Mouse (Mus musculus): ENCODE results near the gene Pmvk.

Gene Pmvk

DNA sequence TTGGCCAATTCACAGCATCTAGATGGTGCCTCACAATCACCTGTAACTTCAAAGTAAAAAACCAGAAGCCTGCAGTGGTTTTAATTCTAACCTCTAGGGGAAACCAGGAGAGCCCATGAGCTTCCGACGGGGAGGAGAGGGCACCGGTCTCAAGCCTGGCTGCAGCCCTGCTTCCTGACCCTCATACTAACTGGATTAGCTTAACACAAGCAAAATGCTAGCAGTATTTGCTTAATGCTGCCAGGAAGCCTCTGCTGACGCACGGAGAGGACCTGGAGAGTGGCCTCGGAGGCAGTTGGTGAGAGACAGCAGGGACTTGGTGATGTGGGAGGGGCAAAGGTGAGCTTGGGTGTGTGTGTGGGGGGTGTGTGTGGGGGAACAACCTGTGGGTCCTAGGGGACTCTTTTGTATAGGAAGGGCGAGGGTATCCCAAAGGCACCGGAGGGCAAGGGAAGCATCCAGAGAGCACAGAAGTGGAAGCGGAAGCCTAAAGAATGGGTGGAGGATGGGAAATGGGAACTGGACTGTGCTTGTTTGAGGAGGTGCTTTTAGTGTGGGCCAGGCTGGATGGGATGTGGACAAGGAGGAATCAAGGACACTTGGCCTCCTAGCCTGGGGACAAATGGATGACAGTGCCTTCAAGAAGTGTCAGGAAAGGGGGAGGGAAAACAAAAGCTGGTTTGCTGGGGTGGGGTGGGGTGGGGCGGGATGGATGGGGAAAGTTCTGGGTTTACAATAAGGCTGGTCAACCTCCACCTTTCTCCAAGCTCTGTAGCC is at the start of gene Pmvk:
Pmvk (plus strand) TSS at position 141 of the 777 bp plus-strand sequence.
- DNase-seq (ENCODE audit: low spot score) = no peak

DNA sequence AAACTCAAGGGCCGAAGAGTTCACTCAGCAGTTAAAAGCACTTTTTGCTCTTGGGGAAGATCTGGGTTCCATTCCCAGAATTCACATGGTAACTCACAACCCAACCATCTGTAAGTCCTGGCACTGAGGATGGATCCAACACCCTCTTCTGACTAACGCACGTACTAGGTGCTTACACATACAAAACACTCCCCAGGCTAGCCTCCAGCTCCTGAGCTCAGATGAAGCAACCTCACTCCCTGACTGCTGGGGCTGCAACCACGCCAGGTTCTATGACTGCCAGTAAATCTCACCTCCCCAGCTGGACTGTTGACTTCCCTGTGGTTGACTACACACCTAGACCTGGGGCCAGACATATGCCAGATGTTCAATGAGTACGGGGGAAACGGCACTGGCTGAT is 47.5 kb upstream of the Pmvk start:
- no peak for DNase-seq (ENCODE audit: low spot score)

DNA sequence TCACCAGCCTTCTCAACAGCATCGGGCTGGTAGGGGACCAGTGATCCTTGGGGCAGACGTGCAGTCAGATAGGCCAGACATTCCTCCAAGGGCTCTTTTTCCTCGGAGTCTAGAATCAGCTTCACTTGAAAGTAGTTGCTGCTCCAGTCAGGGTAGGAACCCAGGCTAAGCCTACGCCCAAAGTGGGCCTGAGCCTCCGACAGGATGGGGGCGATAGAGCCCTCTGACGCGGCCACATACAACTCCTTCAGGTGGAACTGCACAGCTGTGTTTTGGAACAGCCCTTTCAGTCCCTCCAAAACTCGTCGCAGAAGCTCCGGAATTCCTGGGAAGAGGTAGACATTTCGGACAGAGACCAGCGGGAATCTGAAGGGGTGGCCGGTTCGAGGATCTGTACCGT is 45.9 kb upstream of the Pmvk start:
- no peak for DNase-seq (ENCODE audit: low spot score)

DNA sequence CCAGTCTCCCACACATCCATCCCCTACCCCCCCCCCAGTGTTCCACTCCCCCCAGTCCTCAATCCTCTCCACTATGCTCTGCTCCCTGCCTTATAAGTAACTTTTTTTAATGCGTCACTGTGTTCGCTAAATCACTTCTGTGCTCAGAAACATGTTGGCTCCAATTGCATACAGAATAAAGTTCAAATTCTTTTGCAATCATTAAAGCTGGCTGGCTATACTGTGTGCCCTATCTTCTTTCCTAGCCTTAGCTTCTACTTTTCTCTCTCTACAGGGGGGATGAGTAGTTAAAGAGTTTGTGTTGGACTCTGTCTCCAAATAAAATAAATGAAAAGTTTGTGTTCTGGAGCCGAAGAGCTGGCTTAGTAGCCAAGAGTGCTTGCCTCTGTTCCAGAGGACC is 44.6 kb upstream of the Pmvk start:
- no peak for DNase-seq (ENCODE audit: low spot score)

DNA sequence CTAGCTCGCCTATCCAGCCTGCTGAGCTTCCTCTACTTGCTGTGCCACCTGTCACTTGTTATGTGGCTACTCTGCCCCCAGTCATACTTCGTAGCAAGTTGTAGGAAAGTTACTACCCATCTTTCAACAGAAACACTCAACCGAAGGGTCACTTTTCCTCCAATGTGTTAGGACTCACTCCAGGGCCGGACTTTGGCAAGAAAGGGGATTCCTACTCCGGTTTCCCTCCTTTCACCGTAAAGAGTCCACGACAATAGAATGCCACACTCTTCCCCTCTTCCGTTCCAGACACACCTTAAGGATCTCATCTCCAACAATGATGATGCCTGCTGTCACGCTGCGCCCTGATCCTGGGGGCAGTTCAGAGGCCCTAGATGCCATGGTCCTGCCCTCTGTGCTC is 43.5 kb upstream of the Pmvk start:
- no peak for DNase-seq (ENCODE audit: low spot score)

DNA sequence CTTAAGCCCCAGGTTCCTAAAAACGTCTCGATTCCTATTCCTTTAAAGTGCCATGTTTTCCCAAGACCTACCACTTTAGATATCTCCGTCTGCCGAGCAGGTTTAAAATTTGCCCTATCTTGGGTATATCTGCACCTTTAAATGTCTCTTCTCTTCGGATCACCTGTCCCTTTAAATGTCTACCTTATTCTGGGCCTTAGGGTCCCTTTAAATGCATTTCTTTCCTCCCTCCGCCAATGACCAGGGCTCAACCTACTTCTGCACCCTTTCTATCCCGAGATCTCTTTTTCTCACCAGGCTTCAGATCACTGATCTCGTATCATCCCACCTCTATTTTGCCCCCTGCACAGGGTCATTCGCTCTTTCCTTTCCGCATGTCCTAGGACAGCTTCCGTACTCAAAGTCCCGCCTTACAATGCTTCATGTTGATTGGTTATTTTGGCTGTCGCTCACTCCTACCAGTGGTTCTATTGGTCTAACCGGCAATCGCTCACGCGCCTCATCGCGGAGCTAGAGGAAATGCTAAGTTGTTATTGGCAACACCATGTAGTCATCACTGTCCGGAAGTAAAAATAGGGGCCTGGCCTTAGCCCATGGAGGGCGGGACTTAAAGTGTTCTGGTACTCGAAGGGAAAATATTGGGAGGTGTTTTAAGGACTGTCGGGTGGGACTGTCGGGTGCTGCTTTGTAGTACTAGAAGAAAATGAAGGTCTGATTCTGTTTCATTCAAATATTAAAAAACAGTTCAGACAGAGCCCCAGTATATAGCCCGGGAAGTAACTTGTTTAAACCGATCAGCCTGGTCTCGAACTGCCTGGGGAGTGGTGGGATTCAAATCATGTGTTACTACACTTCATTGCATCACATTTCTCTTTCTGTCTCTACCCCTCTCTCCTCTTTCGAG is 42.6 kb upstream of the Pmvk start, which contains the start of gene Flad1:
Flad1 (minus strand) TSS at position 381 of the 904 bp plus-strand sequence.
- peak; percentile 100 for DNase-seq (ENCODE audit: low spot score)

DNA sequence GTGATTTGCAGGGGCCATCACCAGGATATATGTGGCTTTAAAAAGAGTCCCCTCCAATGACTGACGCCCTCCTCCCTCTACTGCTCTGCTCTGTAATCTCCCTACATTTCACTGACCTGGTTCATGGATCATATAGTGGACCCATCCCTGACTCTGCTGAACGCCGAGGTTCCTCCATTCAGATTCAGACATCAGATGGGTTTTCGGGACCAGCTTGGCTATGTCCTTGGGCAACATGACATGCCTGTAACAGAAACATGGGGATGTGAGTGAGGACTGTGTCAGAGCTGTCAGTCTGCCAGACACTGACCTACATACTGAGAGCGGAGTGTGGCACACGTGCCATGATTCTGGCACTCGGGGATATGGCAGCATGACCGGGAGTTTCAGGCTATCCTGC is 38.2 kb upstream of the Pmvk start:
- no peak for DNase-seq (ENCODE audit: low spot score)

DNA sequence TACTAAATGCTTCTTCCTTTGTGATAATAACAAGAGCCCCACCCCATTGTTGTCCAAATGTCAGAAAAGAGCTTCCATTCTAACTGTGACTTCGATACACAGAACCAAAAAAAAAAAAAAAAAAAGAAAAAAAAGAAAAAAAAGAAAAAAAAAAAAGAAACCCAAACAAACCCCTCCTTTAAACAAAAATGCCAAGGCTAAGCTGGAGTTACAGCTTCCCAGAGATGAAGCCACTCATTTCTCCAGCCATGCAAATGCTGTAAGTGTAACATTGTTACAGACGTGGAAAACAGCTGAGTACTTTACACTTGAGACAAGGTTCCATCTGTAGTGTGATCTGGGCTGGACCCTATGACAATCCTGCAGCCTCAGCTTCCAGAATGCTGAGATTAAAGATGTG is 37.2 kb upstream of the Pmvk start:
- no peak for DNase-seq (ENCODE audit: low spot score)

DNA sequence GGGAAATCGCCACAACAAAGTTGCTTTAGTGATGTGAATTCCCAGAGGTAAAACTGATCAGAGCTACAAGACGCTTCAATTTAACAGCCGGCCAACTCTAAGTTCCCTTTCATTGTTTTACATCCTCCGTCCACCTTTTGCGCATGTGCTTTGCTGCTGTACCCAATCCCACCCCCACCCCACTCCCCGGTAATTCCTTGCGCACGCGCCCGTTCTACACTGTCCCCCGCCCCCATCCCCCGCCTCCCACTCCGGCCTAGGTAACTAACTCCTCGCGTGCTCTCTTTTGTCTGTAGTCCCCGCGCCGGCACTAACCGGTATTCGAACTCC is 36.5 kb upstream of the Pmvk start:
- DNase-seq (ENCODE audit: low spot score) = no peak

DNA sequence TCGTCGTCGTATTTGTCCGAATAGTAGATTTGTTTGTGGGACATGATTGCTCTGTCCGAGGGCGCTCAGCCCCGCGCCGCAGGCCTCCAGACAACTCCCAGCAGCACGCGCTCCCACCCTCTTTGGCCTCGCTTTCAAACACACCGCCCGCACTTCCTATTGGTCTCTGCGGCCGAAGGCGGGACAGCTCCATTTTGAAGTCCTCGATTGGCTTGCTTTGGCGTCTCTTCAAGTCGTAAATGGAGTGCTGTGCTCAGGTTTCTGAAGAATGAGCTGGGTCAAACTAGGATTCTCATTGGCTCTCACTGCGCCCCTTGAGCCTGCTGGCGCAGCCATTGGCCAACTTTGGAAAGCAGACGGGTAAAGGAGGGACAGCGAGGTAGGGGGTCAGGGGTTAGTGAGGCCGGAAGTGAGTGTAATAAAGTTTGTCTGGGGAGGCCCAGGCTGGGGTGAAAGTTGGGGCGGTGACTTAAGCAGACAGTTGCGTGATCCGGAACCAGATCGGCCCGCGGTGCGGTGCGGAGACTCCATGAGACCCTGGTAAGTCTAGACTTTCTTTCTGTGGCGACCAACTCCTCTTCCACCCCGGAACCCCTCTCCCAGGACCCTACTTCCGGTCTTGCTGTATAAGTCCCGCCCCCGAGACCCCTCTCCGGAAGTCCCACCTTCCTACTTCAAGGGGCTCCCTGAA is 36.0 kb upstream of the Pmvk start, which contains the start of the genes Cks1b and Shc1:
Cks1b (minus strand) TSS at position 214 of the 691 bp plus-strand sequence.
Shc1 (plus strand) TSS at position 274 of the 691 bp plus-strand sequence.
- peak; percentile 99 for DNase-seq (ENCODE audit: low spot score)

DNA sequence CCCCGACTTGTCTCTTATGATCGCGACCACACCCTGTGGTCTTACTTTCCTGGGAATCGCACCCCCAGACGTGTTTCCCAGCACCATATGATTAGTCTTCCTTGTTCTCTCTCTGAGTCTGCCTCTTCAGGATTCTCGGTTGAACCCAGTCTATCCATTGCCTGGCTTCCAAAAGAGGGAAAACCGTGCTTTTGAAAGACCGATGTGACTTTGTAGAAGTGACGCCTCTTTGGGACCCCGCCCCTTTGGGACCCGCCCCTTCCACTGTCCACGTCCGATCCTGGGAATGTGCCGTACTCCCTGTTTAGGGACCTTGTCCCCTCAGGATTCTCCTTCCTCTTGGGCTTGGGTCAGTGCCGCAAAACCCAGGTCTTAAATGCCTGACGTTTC is 35.5 kb upstream of the Pmvk start:
- peak; percentile 92 for DNase-seq (ENCODE audit: low spot score)

DNA sequence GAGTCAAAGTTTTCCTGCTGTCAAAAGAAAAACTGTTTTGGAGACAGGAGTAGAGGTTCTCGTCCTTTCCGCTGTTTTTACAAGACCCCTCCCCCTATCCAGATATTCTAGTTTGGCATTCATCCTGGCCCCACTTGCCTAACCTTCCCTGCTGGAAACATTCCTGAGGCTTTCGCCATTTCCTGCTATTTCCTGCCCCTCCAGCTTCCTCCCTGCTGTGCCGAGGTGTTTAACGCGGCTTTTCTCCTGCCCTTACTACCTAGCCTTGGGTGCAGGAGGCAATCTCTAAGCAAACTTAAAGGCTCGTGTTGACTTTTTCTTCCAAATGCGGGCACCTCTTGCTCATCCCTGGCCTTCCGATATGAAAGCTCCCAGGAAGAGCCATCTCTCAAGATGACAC is 34.8 kb upstream of the Pmvk start:
- peak; percentile 82 for DNase-seq (ENCODE audit: low spot score)

DNA sequence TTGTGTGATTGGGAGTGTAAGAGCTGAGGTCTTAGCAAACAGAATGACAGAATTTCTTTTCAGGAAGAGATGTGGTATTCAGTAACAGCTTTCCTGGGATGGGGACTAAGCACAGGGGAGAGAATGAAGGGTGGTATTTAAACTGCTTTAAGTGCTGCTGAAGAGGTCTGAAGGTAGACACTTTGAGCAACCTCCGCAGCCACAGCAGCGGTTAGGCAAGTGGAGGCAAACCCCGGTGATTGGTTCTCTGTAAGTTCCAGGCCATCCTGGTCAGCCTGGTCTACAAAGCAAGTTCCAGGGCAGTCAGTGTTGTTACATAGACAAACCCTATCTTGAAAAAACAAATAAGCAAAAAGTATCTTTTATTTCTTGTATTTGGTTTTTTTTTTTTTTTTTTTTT is 34.4 kb upstream of the Pmvk start:
- no peak for DNase-seq (ENCODE audit: low spot score)

DNA sequence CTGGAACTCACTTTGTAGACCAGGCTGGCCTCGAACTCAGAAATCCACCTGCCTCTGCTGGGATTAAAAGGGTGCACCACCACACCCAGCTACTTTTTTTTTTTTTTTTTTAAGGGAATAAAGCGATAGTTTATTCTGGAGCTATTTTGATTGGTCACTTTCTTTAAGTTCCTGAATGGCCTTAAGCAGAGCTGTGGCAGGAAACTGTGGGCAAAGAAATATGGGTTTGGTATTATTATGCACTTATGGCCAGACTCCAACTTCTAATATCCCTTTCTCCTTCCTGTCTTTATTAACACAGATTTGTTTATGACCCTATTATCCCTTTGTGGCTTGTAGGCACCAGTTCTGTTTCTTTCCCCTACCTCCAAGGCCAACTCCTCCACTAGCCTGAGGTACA is 33.9 kb upstream of the Pmvk start:
- DNase-seq (ENCODE audit: low spot score) = no peak

DNA sequence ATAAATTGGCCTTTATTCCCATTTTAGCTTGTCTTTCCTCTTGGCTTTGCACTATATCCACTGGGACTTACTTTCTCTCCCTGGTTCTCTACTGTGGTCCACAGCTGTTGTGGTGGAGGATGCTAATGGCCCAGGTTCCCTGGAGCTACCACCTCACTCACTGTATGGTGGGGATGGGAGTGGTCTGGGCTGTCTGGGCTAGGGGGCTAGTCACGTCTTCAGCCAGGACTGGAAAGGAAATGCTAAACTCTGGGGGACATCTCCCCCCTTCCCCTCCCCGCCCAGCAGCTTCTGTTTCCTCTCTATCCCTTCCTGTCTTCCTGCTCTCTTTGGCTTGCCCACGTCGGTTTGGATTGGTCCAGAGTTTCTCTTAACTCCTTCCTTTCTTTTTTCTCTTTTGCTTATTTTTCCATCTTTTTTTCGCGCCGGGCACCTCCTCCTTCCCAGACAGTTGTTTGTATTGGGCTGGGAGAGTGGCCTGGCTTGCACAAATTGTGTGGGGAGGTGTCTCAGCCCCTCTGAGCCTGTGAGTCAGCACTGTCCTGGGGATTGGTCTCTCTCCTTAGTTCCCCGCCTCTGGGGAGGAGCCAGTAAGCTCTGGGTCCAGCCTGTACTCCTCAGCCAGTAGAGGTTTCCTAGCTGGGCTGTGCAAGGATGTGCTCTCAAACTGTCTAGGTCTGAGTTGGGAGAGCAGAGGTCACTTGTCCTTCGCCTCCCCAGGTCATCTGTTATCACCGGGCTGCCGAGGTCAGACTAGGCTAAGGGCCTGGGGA is 33.2 kb upstream of the Pmvk start:
- DNase-seq (ENCODE audit: low spot score) = peak; percentile 95

DNA sequence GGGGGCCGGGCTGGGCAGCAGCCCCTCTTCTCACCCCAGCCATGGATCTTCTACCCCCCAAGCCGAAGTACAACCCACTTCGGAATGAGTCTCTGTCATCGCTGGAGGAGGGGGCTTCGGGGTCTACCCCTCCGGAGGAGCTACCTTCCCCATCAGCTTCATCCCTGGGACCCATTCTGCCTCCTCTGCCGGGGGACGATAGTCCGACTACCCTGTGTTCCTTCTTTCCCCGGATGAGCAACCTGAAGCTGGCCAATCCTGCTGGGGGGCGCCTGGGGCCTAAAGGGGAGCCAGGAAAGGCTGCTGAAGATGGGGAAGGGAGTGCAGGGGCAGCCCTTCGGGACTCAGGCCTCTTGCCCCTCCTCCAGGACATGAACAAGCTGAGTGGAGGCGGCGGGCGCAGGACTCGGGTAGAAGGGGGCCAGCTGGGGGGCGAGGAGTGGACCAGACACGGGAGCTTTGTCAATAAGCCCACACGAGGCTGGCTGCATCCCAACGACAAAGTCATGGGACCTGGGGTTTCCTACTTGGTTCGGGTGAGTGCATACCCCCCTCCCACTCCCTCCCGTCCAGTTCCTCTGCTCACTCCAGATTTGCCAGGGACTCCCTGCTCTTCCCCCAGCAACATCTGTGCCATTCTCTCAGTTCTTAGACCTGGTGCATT is 32.4 kb upstream of the Pmvk start:
- peak; percentile 22 for DNase-seq (ENCODE audit: low spot score)

DNA sequence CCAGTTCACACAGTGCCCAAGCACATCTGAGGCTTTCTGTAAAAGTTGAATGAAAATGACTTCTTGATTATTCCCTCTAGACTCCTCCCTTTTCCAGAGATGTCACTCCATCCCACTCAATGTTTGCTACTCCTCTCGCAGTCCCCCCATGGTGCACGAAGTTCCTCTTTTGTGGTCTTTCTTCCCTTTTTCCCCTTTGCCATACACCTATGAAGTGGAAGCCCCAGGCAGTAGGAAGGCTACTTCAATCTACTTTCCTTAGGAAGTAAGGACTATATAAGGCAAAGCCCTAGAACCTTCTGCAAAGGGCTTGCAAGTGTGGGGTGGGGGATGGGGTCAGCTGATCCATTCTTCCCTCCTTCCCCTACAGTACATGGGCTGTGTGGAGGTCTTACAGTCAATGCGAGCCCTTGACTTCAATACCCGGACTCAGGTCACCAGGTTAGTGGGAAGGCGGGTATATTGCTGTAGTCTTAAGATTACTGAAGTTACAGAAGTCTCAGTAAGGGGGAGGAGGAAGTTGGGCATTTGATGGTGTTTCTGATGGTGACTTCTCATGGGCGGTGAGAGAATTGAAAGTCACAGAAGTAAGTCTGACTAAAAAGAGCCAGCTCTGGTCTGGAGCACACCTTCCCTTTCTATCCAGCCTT is 31.7 kb upstream of the Pmvk start:
- no peak for DNase-seq (ENCODE audit: low spot score)

DNA sequence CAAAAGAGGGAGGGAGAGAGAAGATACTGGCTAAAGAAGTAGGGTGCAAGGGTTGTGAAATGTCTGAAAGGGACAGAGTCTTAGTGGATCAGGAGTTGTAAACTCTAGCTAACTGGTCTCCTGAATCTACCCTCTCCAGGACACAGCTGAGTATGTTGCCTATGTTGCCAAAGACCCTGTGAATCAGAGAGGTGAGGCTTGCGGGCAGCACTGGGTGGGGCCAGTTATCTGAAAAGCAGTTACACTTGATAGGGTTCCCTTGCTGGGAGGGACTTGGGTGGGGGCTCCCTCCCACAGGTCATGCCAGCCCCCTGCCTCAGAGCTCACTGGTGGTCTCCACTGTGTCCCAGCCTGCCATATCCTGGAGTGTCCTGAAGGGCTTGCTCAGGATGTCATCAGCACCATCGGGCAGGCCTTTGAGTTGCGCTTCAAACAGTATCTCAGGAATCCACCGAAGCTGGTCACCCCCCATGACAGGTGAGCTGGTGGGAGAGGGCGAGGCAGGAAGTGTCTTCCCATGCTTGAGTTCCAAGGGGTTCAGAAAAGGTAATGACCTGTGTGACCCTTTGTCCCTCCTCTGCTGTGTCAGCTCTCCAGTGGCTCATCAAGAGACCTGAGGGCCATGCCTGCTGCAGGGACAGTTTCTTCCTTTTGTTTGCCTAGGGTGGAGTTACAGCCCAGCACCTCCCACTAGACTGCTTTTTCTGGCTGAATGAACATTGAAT is 29.8 kb upstream of the Pmvk start:
- peak; percentile 84 for DNase-seq (ENCODE audit: low spot score)

DNA sequence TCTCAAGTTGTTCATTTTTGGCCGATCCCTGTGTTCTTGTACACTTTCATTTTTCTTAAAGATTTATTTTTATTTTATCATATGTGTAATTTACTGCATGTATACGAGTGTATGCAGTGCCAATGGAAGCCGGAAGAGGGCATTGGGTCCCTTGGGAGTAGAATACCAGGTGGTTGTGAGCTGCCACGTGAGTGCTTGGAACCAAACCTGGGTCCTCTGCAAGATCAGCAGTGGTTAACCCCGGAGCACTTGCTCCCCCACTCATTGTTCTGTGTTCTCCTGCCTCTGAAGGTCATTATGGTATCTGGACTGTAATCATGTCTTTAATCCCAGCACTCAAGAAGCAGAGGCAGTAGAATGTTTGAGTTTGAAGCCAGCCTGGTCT is 29.2 kb upstream of the Pmvk start:
- DNase-seq (ENCODE audit: low spot score) = no peak

DNA sequence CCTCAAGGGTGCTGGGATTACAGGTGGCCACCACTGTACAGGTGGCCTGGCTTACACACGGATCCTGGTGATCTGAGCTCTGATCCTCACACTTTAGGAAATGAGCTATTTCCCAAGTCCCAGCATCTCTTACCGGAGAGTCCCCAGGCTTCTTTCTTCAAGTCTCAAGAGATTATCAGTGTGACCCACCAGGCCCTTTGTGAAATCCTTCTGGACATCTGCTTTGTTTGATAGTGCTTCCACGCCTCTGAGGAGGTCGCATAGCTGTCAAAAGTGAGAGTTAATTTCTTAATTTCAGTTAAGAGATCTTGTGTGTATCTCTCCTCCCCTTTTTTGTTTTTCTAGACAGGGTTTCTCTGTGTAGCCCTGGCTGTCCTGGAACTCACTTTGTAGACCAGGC is 28.5 kb upstream of the Pmvk start:
- DNase-seq (ENCODE audit: low spot score) = no peak

All from yolk sac, embryonic 10.5 days (tissue).